Comparison of ENCODE assay signal across 8 mouse cellular contexts in genomic region chr7:73941640-73942039, GRCm38 (mm10).
DNase-seq lines count a peak whose midpoint lies in the region; TF ChIP-seq lines count a peak whose summit lies in the region.

No protein-coding gene starts in this region.

- TF ChIP-seq POLR2A in thymus, adult 2 months (IDR thresholded peaks at IDR 0.05; ENCODE audit: control insufficient read depth, extremely low read depth, insufficient read depth, low read length, poor library complexity): no peak

- no peak overlapping the region for H3K4me3 ChIP-seq in thymus, adult 2 months (ENCODE audit: control insufficient read depth, insufficient read depth, low read length)

- H3K27me3 ChIP-seq in thymus, adult 2 months (ENCODE audit: control insufficient read depth, insufficient read depth, low read length): no peaks in the 10 kb centered on the region

- no peak for TF ChIP-seq CTCF in thymus, adult 2 months (IDR thresholded peaks at IDR 0.05; ENCODE audit: borderline replicate concordance, control insufficient read depth, extremely low read depth, insufficient read depth, low read length, poor library complexity)

- no peaks in the 10 kb centered on the region for H3K36me3 ChIP-seq in thymus, adult 2 months (ENCODE audit: control insufficient read depth, insufficient read depth, low read length)

- H3K4me1 ChIP-seq in thymus, adult 2 months (replicated peaks; ENCODE audit: control insufficient read depth, insufficient read depth, low read length): no peaks in the 10 kb centered on the region

- H3K27ac ChIP-seq in thymus, adult 2 months (ENCODE audit: control insufficient read depth, insufficient read depth, low read length): no peak overlapping the region

- WGBS in thymus, adult 2 months: 81% methylated on average over 4 of the region's 4 CpGs

- DNase-seq in cerebellum, postnatal 10 days: peak; percentile 67 to 74
- DNase-seq in cerebellum, adult 18-20 months: no peak
- peak; percentile 39 for DNase-seq in adipocyte (ENCODE audit: low spot score)
- peak; percentile 28 for DNase-seq in gastrocnemius, adult 18-20 months (ENCODE audit: low spot score)
- peak; percentile 68 to 77 for DNase-seq in kidney, postnatal 36 days
- peak; percentile 28 for DNase-seq in skeletal muscle tissue, adult 2 months (ENCODE audit: low read depth, low spot score)
- DNase-seq in thymus, adult 2 months: no peak
- DNase-seq in urinary bladder, postnatal 10 days (ENCODE audit: low spot score): no peak

Comparison
In these comparisons a context has a peak if more than half of its experiments do, and no peak if none do; other contexts are left out.
1. DNase-seq: peak in cerebellum, postnatal 10 days (2 of 2), adipocyte (single experiment), gastrocnemius, adult 18-20 months (single experiment), kidney, postnatal 36 days (2 of 2) and skeletal muscle tissue, adult 2 months (single experiment); none in cerebellum, adult 18-20 months (0 of 2), thymus, adult 2 months (single experiment) and urinary bladder, postnatal 10 days (single experiment).